Mouse (Mus musculus): ENCODE data around the gene Gm3752. TPM values are rescaled to one million over a fixed set of nuclear protein-coding genes. Genes with fewer than 3 reads are reported as not detected.
"Not testable (repeated sequence)": the region's sequence is repeated elsewhere in the genome, so short reads cannot be mapped to it uniquely, and the experiment has no call there.

Gm3752 gene
- total RNA-seq (2021): under 1 TPM in 1 of 2 experiments, not detected in 1; 0.95 TPM
- long read RNA-seq, experiment 1: 0 reads
- long read RNA-seq, experiment 2: 0 reads

GRCm38 (mm10) chr14:7483662-7484061 lies at the start of gene Gm3752:
Gene Gm3752, minus strand, starts transcription at chr14:7483762.
- not testable (repeated sequence) for DNase-seq (ENCODE audit: low spot score in 2 of 2)

- peak in 1 of 2 experiments; percentile 0 for DNase-seq (ENCODE audit: low spot score in 2 of 2)
Measured at GRCm38 (mm10) chr14:7488731-7489130, 5.2 kb upstream of the Gm3752 start.

- not testable (repeated sequence) for DNase-seq (ENCODE audit: low spot score in 2 of 2)
Measured at GRCm38 (mm10) chr14:7450817-7451216, 32.7 kb downstream of the Gm3752 start, which contains the start of gene Gm3755. Gene Gm3755, minus strand, starts transcription at chr14:7450917.

- DNase-seq (ENCODE audit: low spot score in 2 of 2): not testable (repeated sequence)
Measured at GRCm38 (mm10) chr14:7422496-7422895, 61.1 kb downstream of the Gm3752 start.

Other genes with a start within 250 kb of the Gm3752 start
- not detected for gene Gm3727, start 219.0 kb downstream of the Gm3752 start, total RNA-seq (2021)
- under 1 TPM in 1 of 2 experiments, not detected in 1; 0.42 TPM for gene Gm3739, start 168.7 kb downstream of the Gm3752 start, total RNA-seq (2021)
- gene Gm5797, start 151.4 kb downstream of the Gm3752 start, total RNA-seq (2021): not detected
- gene Gm8374, start 118.6 kb downstream of the Gm3752 start, total RNA-seq (2021): not detected
- not detected for gene Gm3755, start 32.8 kb downstream of the Gm3752 start, total RNA-seq (2021)
- 1 to 10 TPM; 3.2 to 4.7 TPM for gene Gm3558, start 84.8 kb upstream of the Gm3752 start, total RNA-seq (2021)
- gene Gm10338, start 111.8 kb upstream of the Gm3752 start, total RNA-seq (2021): not detected
- gene Gm10128, start 160.2 kb upstream of the Gm3752 start, total RNA-seq (2021): not detected